Mouse (Mus musculus) fat pad, adult 2 months (tissue): ENCODE results near the gene Zfp518b.

Experiments
- DNase-seq: peaks from one replicate; pipeline ENCODE4 v3.0.0-alpha.2; 2011; ENCODE audit warnings: low read depth, low spot score; ENCODE audit errors: extremely low read depth

Zfp518b gene

DNA sequence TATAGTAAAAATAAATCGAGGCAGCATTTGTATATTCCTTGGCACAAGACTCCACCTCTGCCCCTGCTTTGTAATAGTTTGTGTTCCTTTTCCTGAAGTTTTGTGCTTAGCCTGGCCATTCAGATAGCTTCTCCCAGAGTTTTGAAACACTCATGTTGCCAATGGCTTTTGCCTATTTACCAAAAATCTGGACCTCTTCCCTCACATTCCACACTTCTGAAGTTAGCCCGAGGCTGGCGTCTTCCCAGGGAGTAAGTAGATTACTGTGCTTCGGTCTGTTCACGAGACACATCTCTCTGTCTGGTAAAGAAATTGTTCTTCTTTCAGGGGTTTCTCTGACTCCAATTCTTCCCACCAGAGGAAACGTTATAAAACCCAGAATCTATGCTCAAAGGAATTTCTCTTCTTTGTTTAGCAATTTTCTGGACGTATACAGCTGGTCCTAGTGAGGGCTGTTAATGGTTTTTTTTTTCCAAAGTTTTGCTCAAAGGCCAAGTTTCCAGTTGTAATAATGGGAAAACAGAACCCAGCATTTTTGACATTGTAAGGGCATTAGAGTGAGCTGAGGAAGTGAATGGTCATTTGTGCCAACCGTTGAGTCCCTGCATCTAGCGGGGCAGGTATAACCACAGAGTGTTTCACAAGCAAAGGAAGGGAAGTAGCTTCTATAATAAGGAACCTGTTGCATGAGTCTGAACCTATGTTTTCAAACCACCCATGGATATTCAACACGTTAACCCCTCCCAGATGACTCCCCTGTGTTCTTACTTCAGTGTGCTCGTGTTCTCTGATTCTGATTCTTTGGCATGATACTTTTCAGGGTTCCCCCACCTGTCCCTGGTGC is 50.1 kb downstream of the Zfp518b start:
- DNase-seq: no peak

DNA sequence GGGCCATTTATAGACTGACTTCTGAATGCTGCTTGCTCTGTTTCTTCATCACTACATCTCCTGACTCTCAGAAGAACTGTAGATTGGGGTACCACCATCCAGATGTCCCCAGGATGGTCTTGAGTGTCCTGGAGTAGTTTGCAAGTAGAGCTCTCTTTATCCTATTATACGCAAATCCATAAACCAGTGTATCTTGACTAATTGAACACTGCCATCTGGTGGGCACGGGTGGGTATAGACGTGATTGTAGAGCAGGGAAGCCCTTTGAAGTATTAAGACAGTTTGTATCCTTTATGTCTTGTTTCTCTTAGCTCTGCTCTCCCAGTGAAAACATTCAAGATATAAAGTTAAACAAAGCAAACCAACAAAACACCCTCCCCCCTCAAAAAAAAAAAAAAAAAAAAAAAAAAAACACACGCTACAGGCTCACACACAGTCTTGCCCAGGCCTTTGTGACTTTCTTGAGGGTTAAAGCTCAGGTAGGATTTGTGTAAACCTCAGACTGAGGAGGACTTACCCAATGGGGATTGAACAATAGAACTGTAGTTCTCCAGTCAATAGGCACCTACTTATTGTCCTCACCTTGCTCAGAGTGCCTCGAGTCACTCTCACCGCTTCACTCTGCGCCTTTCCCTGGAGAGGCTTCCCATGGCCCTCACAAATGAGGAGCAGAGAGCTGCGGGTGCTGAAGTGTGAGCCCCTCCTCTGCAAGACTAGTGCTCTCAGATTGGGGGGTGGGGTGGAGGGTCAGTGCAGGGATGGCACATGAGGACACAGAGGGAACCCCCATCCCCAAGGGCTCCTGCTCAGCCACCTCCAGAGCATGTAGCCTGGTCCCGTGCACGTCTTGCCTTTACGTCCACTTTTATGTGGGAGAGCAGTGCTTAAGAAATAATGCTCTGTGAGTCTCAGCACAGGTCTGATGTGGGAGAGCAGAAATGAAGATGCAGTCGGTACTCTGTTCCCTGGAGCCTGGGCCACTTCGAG is 51.9 kb downstream of the Zfp518b start:
- DNase-seq: no peak

DNA sequence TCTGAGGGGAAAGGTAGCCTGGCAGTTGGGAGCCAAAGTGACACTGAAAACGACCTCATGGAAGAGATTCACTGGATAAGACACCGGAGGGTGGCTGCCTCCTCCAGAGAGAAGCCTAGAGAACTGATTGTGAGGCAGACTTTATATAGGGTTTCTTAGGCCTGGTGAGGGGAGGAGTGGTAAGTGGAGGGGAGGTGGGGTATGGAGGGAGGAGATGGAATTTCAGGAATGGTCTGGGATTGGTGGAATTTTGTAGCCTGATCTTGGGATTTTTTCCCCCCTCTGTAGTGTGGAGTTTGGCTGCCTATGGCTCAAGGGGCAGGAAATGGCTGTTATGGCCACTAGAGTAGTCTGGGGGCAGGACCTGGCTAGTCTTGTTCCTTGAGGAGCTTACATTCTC is 56.6 kb downstream of the Zfp518b start:
- no peak for DNase-seq

DNA sequence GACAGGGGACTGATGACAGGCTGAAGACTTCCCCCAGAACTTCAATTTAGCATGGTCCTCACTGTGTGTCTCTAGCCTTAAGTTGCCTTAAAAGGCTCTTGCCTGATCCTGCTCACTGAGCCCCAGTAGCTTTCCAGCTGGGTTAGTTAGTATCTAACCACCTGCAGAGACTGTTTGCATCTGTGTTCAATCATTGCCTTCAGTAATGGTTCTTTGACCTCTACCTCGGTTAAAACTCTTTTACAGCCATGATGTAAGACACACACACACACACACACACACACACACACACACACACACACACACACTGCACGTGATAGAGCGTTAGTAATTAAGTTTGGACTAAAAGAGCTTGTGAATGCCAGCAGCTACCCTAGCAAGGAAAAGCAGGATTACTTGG is 57.7 kb downstream of the Zfp518b start:
- DNase-seq: no peak

DNA sequence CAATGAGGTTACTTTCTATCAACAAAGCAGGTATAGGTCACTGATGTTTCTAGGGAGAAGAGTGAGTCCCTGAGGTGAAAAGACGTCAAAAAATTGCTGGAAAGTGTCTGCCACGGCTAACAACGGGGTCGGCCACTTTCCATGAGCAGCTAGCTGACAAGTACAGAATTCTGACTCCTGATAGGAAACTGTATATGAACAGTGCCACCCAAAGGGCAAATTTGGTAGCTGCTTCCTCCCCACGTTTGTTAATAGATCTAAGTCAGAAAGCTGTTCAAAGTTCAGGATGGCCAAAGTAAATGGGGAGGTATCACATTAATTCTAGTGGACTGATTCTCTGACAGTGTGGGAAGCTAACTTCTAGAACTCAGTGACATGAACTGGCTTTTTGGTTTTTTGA is 63.8 kb downstream of the Zfp518b start:
- no peak for DNase-seq

DNA sequence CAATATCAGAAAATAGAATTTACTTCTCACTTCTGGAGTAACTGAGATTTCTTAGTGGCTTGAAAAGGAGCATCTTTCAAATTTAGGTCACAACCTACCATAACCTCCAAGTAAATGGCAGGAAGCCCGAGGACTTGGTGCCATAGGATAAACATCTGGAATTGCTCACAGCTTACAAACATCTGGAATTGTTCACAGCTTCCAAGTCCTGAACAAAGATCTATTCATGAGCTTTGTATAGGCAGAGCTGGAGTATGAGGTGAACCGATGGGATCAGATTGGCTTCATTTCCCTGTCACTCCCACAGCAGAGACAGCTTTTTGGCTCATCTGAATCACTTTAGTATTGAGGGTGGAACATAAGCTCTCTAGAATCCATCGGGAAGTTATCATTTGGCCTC is 65.7 kb downstream of the Zfp518b start:
- DNase-seq: no peak
